Mouse (Mus musculus): ENCODE measurements around the gene H2bfm.
"Not testable (repeated sequence)": the region's sequence is repeated elsewhere in the genome, so short reads cannot be mapped to it uniquely, and the experiment has no call there.

The H2bfm gene

DNA sequence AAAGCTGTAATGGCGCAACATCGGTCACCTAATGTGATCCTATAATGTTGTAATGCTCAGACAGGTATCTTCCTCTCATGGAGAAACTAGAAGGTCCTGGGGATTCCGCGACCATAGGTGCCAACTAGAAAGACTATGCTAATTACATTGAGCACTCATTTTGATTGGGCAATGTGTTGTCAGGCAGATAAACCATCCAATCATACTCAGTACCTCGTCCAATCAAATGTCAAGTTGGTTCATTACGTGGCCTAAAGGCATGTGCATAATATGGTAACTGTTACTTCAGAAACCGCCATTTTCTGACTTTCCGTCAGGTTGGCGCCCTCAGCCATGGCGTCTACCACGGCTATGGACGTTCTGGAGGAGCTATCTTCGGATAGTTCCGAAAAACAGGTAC lies at the start of gene H2bfm:
Gene H2bfm (plus strand): TSS at position 295 of the 400 bp plus-strand sequence.
- in situ Hi-C loops (cut with MboI; ENCODE audit: low pct_unique_long_range_greater_than_20kb in 1 of 2, low sequenced_read_pairs in 2 of 2, unreplicated experiment in 1 of 2), result no loop called here

DNA sequence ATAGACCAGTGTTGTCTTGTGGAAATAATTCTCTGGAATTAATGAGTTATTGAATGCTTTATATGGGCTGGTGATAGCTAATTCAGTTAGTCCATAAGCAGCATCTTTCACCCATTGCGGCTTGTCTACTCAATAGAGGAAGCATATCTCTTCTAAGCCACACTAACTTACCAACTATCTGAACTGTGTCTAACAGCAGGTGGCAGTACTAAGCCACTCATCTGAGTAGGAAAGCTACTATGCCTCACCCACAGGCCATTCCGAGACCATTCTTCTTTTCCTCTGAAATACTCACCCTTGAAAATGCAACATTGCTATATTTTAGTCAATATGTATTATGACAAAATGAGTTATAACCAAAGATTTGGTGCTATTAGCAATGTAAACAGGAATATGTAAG lies 31.4 kb upstream of the H2bfm start:
- in situ Hi-C loops (cut with MboI; ENCODE audit: low pct_unique_long_range_greater_than_20kb in 1 of 2, low sequenced_read_pairs in 2 of 2, unreplicated experiment in 1 of 2), result loop anchor here in 1 of 2 experiments (25.0 kb wide), 1 partner anchor 242 kb away; no protein-coding TSS in a partner anchor

DNA sequence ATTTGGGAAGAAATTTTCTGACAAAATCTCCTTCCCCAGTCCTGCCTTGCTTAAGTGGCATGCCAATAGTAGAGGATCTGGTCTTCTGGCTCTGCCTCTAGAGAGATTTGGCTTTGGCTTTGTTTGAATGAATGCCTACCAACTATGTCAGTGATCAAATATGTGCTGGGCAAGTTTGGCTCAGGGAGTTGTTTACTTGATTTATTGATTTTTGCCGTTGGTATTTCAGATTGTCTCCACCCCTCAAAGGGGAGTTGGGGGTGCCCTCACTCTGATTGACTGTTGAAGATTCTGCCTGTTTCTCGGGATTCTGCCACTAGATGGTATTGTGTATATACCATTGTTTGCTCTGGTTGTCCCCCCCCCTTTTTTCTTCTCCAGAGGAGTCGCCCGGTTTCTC lies 22.8 kb upstream of the H2bfm start:
- in situ Hi-C loops (cut with MboI; ENCODE audit: low pct_unique_long_range_greater_than_20kb in 1 of 2, low sequenced_read_pairs in 2 of 2, unreplicated experiment in 1 of 2), result no loop called here

DNA sequence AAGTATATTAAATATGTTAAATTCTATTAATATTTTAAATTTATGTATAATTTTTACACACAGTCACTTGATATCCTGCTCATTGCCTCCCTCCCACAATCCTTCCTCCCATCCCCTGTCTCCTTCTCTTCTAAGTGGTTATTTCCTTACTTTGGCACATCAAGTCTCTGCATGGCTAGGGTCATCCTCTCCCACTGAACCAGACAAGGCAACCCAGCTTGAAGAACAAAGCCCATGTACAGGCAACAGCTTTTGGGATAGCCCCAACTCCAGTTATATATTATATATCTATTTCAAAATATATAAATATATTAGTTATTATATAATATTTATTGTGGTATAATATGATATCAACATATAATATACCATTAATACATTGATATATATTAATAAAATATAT lies 1.3 kb upstream of the H2bfm start:
- in situ Hi-C loops (cut with MboI; ENCODE audit: low pct_unique_long_range_greater_than_20kb in 1 of 2, low sequenced_read_pairs in 2 of 2, unreplicated experiment in 1 of 2), result no loop called here

DNA sequence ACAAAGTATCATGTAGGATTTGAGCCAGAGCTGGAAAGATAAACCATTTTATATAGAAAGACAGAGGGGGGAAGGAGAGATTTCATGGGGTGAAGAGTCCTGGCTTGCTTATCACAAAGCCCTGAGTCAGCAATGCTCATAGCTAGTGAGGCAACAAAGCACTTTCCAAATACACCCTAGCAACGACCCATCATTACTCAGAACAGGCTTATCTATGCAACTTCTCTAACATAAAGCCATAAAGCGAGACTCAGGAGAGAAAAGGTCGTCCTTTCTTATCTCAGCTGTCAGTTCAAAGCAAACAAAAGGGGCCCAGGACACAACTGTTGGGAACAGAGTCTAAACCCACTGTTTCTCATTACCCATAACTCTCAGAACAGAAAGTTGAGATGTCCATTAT lies 10.9 kb downstream of the H2bfm start:
- in situ Hi-C loops (cut with MboI; ENCODE audit: low pct_unique_long_range_greater_than_20kb in 1 of 2, low sequenced_read_pairs in 2 of 2, unreplicated experiment in 1 of 2), result no loop called here

DNA sequence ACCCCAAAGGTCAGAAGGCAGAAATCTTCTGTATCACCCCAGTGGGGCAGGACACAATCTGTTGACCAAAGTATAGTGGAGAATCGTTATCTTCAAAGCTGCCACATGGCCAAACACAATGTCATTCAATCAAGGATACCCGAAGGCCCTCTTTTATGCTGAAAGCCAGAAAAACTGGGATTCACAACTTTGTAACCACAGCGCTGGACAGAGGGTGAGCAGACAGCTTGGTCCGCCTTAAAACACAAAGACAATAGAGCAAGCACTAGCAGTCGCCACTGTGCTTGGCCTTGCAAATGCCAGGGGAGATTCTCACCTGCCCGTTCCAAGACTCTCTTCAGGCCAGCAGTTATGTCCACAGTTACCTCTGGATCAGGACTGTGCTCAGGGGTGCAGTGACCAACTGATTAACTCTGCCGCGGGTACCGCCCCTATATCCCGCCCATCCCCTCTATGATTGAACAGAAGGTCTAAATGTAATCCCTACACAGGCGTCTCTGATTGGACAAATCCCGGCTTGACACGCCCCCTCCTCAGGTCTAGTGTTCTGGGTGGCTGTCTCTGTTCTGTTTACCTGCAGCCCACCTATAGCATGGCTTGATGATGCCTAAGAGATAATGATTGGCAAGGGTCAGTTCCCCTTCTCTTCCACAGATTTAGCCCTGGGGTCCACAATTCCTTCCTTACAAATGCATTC lies 30.6 kb downstream of the H2bfm start:
- in situ Hi-C loops (cut with MboI; ENCODE audit: low pct_unique_long_range_greater_than_20kb in 1 of 2, low sequenced_read_pairs in 2 of 2, unreplicated experiment in 1 of 2), result not testable (repeated sequence)

DNA sequence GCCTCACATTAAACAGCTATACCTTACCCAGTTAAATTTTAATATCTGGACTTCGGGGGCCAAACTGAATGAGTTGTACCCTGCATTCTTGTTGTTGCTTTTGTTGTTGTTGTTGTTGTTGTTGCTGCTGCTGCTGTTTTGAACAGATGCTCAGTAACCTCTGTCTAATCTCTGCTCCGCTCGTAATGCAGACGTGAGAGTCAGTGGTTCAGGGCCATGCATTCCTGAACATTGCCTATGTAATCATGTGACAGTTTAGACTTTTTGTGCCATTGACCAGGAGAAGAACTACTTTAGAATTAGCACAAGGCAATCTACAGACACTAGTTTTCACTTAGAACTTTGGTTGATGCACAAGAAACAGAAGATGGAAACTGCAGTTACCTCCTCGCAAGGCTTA lies 31.2 kb downstream of the H2bfm start:
- in situ Hi-C loops (cut with MboI; ENCODE audit: low pct_unique_long_range_greater_than_20kb in 1 of 2, low sequenced_read_pairs in 2 of 2, unreplicated experiment in 1 of 2), result not testable (repeated sequence)

DNA sequence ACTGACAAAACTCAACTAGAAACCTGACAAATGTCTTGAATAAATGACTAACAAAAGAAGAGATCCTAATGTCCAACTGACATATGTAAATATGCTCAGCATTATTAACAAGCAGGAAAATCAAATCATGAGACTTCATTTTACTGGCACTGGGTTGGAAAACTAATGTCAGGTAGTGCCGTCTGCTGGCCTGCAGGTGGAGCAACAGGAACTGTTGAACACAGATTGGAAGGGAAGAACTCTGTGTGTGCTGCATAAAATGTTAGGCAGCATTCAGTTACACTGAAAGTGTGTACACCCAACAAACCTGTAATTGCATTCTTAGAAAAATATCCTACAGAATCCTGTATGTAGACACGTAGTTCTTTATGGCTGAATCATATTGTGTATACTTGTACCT lies 32.6 kb downstream of the H2bfm start:
- in situ Hi-C loops (cut with MboI; ENCODE audit: low pct_unique_long_range_greater_than_20kb in 1 of 2, low sequenced_read_pairs in 2 of 2, unreplicated experiment in 1 of 2), result no loop called here

DNA sequence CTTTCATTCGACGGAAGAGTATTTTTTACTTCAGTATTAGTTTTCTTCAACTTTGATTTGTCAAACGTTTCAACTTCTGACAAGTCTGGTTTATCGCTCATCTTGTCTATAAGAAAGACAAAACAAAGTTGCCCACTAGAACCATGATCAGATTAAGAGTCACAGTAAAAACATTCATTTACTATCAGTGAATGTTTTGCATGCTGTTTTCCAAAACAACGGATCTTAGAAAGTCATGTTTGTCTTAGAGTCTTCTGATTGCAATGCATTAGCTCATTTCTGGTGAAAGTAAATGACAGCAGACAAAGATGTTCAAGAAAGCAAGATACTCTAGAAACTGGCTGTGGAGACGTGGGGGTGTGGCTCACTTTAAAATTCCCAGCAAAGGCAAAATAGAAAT lies 48.3 kb downstream of the H2bfm start, which contains the start of gene Tmsb15b2:
Gene Tmsb15b2 (minus strand): TSS at position 101 of the 400 bp plus-strand sequence.
- in situ Hi-C loops (cut with MboI; ENCODE audit: low pct_unique_long_range_greater_than_20kb in 1 of 2, low sequenced_read_pairs in 2 of 2, unreplicated experiment in 1 of 2), result not testable (repeated sequence)

DNA sequence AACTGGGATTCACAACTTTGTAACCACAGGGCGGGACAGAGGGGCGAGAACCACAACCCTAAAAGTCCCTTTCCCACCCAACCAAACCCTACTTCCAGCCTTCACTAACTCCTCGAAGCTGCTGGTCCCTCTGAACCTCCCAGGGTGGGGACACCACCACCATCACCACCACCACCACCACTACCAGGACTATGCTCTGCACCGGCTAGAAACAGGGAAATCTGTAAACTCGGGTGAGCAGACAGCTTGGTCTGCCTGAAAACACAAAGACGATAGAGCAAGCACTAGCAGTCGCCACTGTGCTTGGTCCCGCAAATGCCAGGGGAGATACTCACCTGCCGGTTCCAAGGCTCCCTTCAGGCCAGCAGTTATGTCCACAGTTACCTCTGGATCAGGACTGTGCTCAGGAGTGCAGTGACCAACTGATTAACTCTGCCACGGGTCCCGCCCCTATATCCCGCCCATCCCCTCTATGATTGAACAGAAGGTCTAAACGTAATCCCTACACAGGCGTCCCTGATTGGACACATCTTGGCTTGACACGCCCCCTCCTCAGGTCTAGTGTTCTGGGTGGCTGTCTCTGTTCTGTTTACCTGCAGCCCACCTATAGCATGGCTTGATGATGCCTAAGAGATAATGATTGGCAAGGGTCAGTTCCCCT lies 49.4 kb downstream of the H2bfm start, which contains the start of the genes Tmsb15l and Tmsb15b1:
Gene Tmsb15l (minus strand): TSS at position 446 of the 661 bp plus-strand sequence.
Gene Tmsb15b1 (minus strand): TSS at position 451 of the 661 bp plus-strand sequence.
- in situ Hi-C loops (cut with MboI; ENCODE audit: low pct_unique_long_range_greater_than_20kb in 1 of 2, low sequenced_read_pairs in 2 of 2, unreplicated experiment in 1 of 2), result no loop called here

Measured in mouse embryonic stem cell (cell line).